Mouse (Mus musculus) midbrain, embryonic 11.5 days (tissue): ENCODE data around the gene Vsig10l. TPM values are rescaled to one million over a fixed set of nuclear protein-coding genes. Genes with fewer than 3 reads are reported as not detected.
A peak's percentile ranks its signal among the peaks of the same experiment; 100 is the strongest.

Source experiments
- ATAC-seq: fragments of 200-750 bp; cut with Nextera tagmentation; 2 replicates; pipeline ENCODE4 v1.8.0; 2017; ENCODE audit warnings: moderate TSS enrichment, moderate library complexity; ENCODE audit not compliant: low FRiP score
- DNase-seq: peaks from one replicate; pipeline ENCODE4 v3.0.0; 2015; ENCODE audit warnings: low spot score; ENCODE audit errors: missing footprints
- H3K27ac ChIP-seq: fragments of 300-500 bp; sonication (generic); 2 replicates; pipeline ENCODE4 v1.5.1; 2014; ENCODE audit warnings: low read depth, low read length
- H3K27me3 ChIP-seq: fragments of 300-500 bp; sonication (generic); 2 replicates; pipeline ENCODE4 v1.6.1; 2014; ENCODE audit warnings: mild to moderate bottlenecking, low read length, moderate library complexity, mixed read lengths; ENCODE audit not compliant: control insufficient read depth, insufficient read depth
- H3K36me3 ChIP-seq: fragments of 300-500 bp; sonication (generic); 2 replicates; pipeline ENCODE4 v1.6.1; 2014; ENCODE audit warnings: mild to moderate bottlenecking, low read length, moderate library complexity, mixed read lengths; ENCODE audit not compliant: control insufficient read depth, insufficient read depth
- H3K4me1 ChIP-seq: fragments of 300-500 bp; sonication (generic); 2 replicates; pipeline ENCODE4 v1.6.1; 2014; ENCODE audit warnings: low read length; ENCODE audit not compliant: control insufficient read depth, insufficient read depth
- H3K4me2 ChIP-seq: fragments of 300-500 bp; sonication (generic); 2 replicates; pipeline ENCODE4 v1.6.1; 2014; ENCODE audit warnings: mild to moderate bottlenecking, moderate library complexity
- H3K4me3 ChIP-seq: fragments of 300-500 bp; sonication (generic); 2 replicates; pipeline ENCODE4 v1.5.1; 2014; ENCODE audit warnings: low read depth, low read length
- H3K9ac ChIP-seq: fragments of 300-500 bp; sonication (generic); 2 replicates; pipeline ENCODE4 v1.6.1; 2014; ENCODE audit warnings: low read length
- H3K9me3 ChIP-seq: fragments of 300-500 bp; sonication (generic); 2 replicates; pipeline ENCODE4 v1.6.1; 2016; ENCODE audit warnings: low read length; ENCODE audit not compliant: control insufficient read depth
- whole genome bisulfite sequencing: fragments of 180-500 bp; shearing (Covaris S2); extraction: QIAGEN DNeasy Blood & Tissue Kit; methylation state at CpG from one replicate; pipeline ENCODE4 v1.1.7; 2014; 5-methylcytosine and 5-hydroxymethylcytosine counted together
- polyA plus RNA-seq: library from polyadenylated mRNA; unstranded; fragments of >200 nt; fragmentation: Nextera tagmentation; extraction: Ambion mirVana; gene quantifications from 2 replicates; pipeline ENCODE4 v1.2.1, GENCODE M21; 2014

The Vsig10l gene
- polyA plus RNA-seq, 1 experiment from 2014 or later = 2.4 TPM

GRCm38 (mm10) chr7:43488646-43489045 is 25.7 kb downstream of the Vsig10l start:
- H3K27ac ChIP-seq = no peak overlapping the region
- WGBS = 42% methylated on average over 5 of the region's 5 CpGs
- DNase-seq (peak; percentile 83), ATAC-seq (no peak)
- no peaks in the 10 kb centered on the region for H3K27me3 ChIP-seq
- peak overlapping the region; percentile 62 for H3K4me3 ChIP-seq
- H3K9ac ChIP-seq = 0 out of 2 replicates have a peak overlapping the region, but pooled peaks have one; percentile 24
- no peaks in the 10 kb centered on the region; the same call in 1 of the 2 replicates for H3K4me1 ChIP-seq
- peak overlapping the region; percentile 75; the same call in 1 of the 2 replicates for H3K4me2 ChIP-seq
- H3K36me3 ChIP-seq = no peaks in the 10 kb centered on the region
- H3K9me3 ChIP-seq = no peaks in the 10 kb centered on the region

GRCm38 (mm10) chr7:43489631-43490125 is 26.7 kb downstream of the Vsig10l start, which contains the start of gene Iglon5:
TSS of gene Iglon5 (minus strand) at chr7:43490075.
- Histone ChIP-seq H3K9me3 (no peaks in the 10 kb centered on the region), H3K4me3 (peak within 1 kb of the TSS; percentile 62), H3K4me2 (peak within 1 kb of the TSS; percentile 75), H3K36me3 (no peaks in the 10 kb centered on the region), H3K27me3 (no peaks in the 10 kb centered on the region), H3K9ac (peak within 1 kb of the TSS; percentile 86), H3K27ac (peak within 1 kb of the TSS; percentile 67), H3K4me1 (no peaks in the 10 kb centered on the region; the same call in 1 of the 2 replicates)
- WGBS = 3% methylated on average over 16 of the region's 41 CpGs
- ATAC-seq (peak; percentile 77), DNase-seq (peak; percentile 94)

GRCm38 (mm10) chr7:43490182-43490584 is 27.2 kb downstream of the Vsig10l start:
- Histone ChIP-seq H3K4me1 (no peaks in the 10 kb centered on the region; the same call in 1 of the 2 replicates), H3K4me3 (peak overlapping the region; percentile 62), H3K36me3 (no peaks in the 10 kb centered on the region), H3K4me2 (peak overlapping the region; percentile 75), H3K27me3 (no peaks in the 10 kb centered on the region), H3K27ac (peak overlapping the region; percentile 67), H3K9me3 (no peaks in the 10 kb centered on the region), H3K9ac (peak overlapping the region; percentile 86)
- DNase-seq (peak; percentile 97), ATAC-seq (peak; percentile 93)
- 0% methylated on average over 6 of the region's 13 CpGs for WGBS

GRCm38 (mm10) chr7:43490861-43491260 is 27.9 kb downstream of the Vsig10l start:
- H3K9ac ChIP-seq = no peak overlapping the region
- H3K9me3 ChIP-seq = no peaks in the 10 kb centered on the region
- H3K4me1 ChIP-seq = no peaks in the 10 kb centered on the region; the same call in 1 of the 2 replicates
- H3K36me3 ChIP-seq = no peaks in the 10 kb centered on the region
- no peak overlapping the region for H3K4me3 ChIP-seq
- ATAC-seq (no peak; the same call in 1 of the 2 replicates), DNase-seq (peak; percentile 85)
- peak overlapping the region; percentile 75; the same call in 1 of the 2 replicates for H3K4me2 ChIP-seq
- no peak overlapping the region for H3K27ac ChIP-seq
- H3K27me3 ChIP-seq = no peaks in the 10 kb centered on the region
- WGBS = 70% methylated on average over 9 of the region's 9 CpGs

- ATAC-seq (peak; percentile 71), DNase-seq (peak; percentile 91)
- H3K4me1 ChIP-seq = no peaks in the 10 kb centered on the region; the same call in 1 of the 2 replicates
- no peaks in the 10 kb centered on the region for H3K9me3 ChIP-seq
- H3K27me3 ChIP-seq = no peaks in the 10 kb centered on the region
- H3K36me3 ChIP-seq = no peaks in the 10 kb centered on the region
- H3K4me3 ChIP-seq = no peak overlapping the region
- H3K4me2 ChIP-seq = no peak overlapping the region
- 8% methylated on average over 21 of the region's 21 CpGs for WGBS
- H3K9ac ChIP-seq = no peak overlapping the region
- H3K27ac ChIP-seq = no peak overlapping the region
These were observed 32.5 kb downstream of the Vsig10l start for GRCm38 (mm10) chr7:43495343-43496021.

- Histone ChIP-seq H3K36me3 (no peaks in the 10 kb centered on the region), H3K9me3 (no peaks in the 10 kb centered on the region), H3K9ac (no peak overlapping the region), H3K4me3 (no peak overlapping the region), H3K4me1 (no peaks in the 10 kb centered on the region), H3K27ac (no peak overlapping the region), H3K4me2 (no peak overlapping the region), H3K27me3 (no peaks in the 10 kb centered on the region)
- ATAC-seq (no peak), DNase-seq (no peak)
- WGBS = 68% methylated on average over 4 of the region's 4 CpGs
These were observed 48.9 kb downstream of the Vsig10l start for GRCm38 (mm10) chr7:43511707-43512478.

- no peak for DNase-seq
- H3K9ac ChIP-seq = no peak overlapping the region
- H3K27me3 ChIP-seq = no peaks in the 10 kb centered on the region
- no peak overlapping the region for H3K4me2 ChIP-seq
- no peak overlapping the region for H3K4me3 ChIP-seq
- H3K36me3 ChIP-seq = no peaks in the 10 kb centered on the region
- WGBS = 81% methylated on average over 4 of the region's 4 CpGs
- no peaks in the 10 kb centered on the region for H3K9me3 ChIP-seq
- H3K4me1 ChIP-seq = no peaks in the 10 kb centered on the region
- ATAC-seq = no peak
- no peak overlapping the region for H3K27ac ChIP-seq
These were observed 49.6 kb downstream of the Vsig10l start for GRCm38 (mm10) chr7:43512519-43512918.

GRCm38 (mm10) chr7:43515076-43515475 is 52.1 kb downstream of the Vsig10l start:
- ATAC-seq = no peak
- Histone ChIP-seq H3K9me3 (no peaks in the 10 kb centered on the region), H3K4me2 (no peak overlapping the region), H3K4me3 (no peak overlapping the region), H3K36me3 (no peaks in the 10 kb centered on the region), H3K27ac (no peak overlapping the region), H3K4me1 (no peaks in the 10 kb centered on the region), H3K27me3 (no peaks in the 10 kb centered on the region), H3K9ac (no peak overlapping the region)
- DNase-seq = no peak
- WGBS = 87% methylated on average over 5 of the region's 5 CpGs

GRCm38 (mm10) chr7:43518341-43518740 is 55.4 kb downstream of the Vsig10l start:
- ATAC-seq = no peak
- no peaks in the 10 kb centered on the region for H3K4me1 ChIP-seq
- H3K27me3 ChIP-seq = no peaks in the 10 kb centered on the region
- H3K4me2 ChIP-seq = no peak overlapping the region
- no peak for DNase-seq
- no peak overlapping the region for H3K27ac ChIP-seq
- 83% methylated on average over 15 of the region's 15 CpGs for WGBS
- no peak overlapping the region for H3K9ac ChIP-seq
- H3K4me3 ChIP-seq = no peak overlapping the region
- no peaks in the 10 kb centered on the region for H3K9me3 ChIP-seq
- no peaks in the 10 kb centered on the region for H3K36me3 ChIP-seq
